Comparison of ENCODE assay signal across 32 mouse cellular contexts in genomic region chr5:77011082-77011481, GRCm38 (mm10). TPM values are rescaled to one million over a fixed set of nuclear protein-coding genes. Genes with fewer than 3 reads are reported as not detected.
A peak's percentile ranks its signal among the peaks of the same experiment; 100 is the strongest.
DNase-seq lines count a peak whose midpoint lies in the region; ATAC-seq lines count a peak whose summit lies in the region.
"Had no signal": no experiment of that assay in that cellular context is flagged by ENCODE, and none has a peak within 500 bp of the region (broad histone marks: within the 10 kb centered on the region; RNA-seq: fewer than 3 reads in every experiment).

No protein-coding gene starts in this region.

- ATAC-seq in midbrain, embryonic 11.5 days (ENCODE audit: low FRiP score): no peak
- ATAC-seq in midbrain, embryonic 16.5 days: no peak
- ATAC-seq in liver, embryonic 13.5 days (ENCODE audit: low read depth): peak; percentile 68
- peak; percentile 55 for ATAC-seq in liver, embryonic 16.5 days (ENCODE audit: low read depth)
- peak; percentile 65 for ATAC-seq in megakaryocyte-erythroid progenitor cell, adult 5-6 weeks (replicated peaks; ENCODE audit: low FRiP score, low TSS enrichment, poor library complexity, severe bottlenecking)
- ATAC-seq: forebrain, embryonic 13.5 days; forebrain, embryonic 16.5 days; hindbrain, embryonic 16.5 days had no signal

- intact Hi-C loops in gastrocnemius, postnatal 14 days (cut with DNase I; ENCODE audit: low total_unique reads): no loop called here

- no peaks in the 10 kb centered on the region for H3K36me3 ChIP-seq in midbrain, embryonic 11.5 days (ENCODE audit: control insufficient read depth, insufficient read depth, low read length)
- H3K36me3 ChIP-seq in midbrain, embryonic 16.5 days (ENCODE audit: control insufficient read depth, insufficient read depth, low read length): no peaks in the 10 kb centered on the region
- no peaks in the 10 kb centered on the region for H3K36me3 ChIP-seq in liver, embryonic 13.5 days
- no peaks in the 10 kb centered on the region for H3K36me3 ChIP-seq in liver, embryonic 16.5 days (ENCODE audit: control insufficient read depth, insufficient read depth)
- H3K36me3 ChIP-seq: forebrain, embryonic 10.5 days; G1E; heart, embryonic 12.5 days; heart, embryonic 15.5 days; hindbrain, embryonic 10.5 days; hindbrain, embryonic 13.5 days had no signal

- no peak overlapping the region for H3K27ac ChIP-seq in midbrain, embryonic 11.5 days (ENCODE audit: low read depth, low read length)
- no peak overlapping the region for H3K27ac ChIP-seq in midbrain, embryonic 16.5 days (ENCODE audit: low read length)
- H3K27ac ChIP-seq in liver, embryonic 13.5 days: peak overlapping the region; percentile 34
- 0 out of 2 replicates have a peak overlapping the region, but pooled peaks have one; percentile 37 for H3K27ac ChIP-seq in liver, embryonic 16.5 days (ENCODE audit: low read length)
- H3K27ac ChIP-seq: forebrain, embryonic 10.5 days; forebrain, embryonic 13.5 days; gastrocnemius, adult 2 months; heart, embryonic 15.5 days; hindbrain, embryonic 10.5 days; hindbrain, embryonic 13.5 days had no signal

- no peaks in the 10 kb centered on the region for H3K27me3 ChIP-seq in midbrain, embryonic 11.5 days (ENCODE audit: control insufficient read depth, insufficient read depth, low read length)
- H3K27me3 ChIP-seq in midbrain, embryonic 16.5 days (ENCODE audit: control insufficient read depth, insufficient read depth, low read depth, low read length): no peaks in the 10 kb centered on the region
- no peaks in the 10 kb centered on the region for H3K27me3 ChIP-seq in liver, embryonic 13.5 days
- no peaks in the 10 kb centered on the region for H3K27me3 ChIP-seq in liver, embryonic 16.5 days (ENCODE audit: control insufficient read depth, insufficient read depth, low read depth, low read length)
- H3K27me3 ChIP-seq: CH12.LX; heart, embryonic 12.5 days; hindbrain, embryonic 13.5 days had no signal

- H3K4me2 ChIP-seq in midbrain, embryonic 11.5 days: no peak overlapping the region
- H3K4me2 ChIP-seq in midbrain, embryonic 16.5 days (ENCODE audit: low read length): no peak overlapping the region
- H3K4me2 ChIP-seq in liver, embryonic 13.5 days: no peak overlapping the region
- H3K4me2 ChIP-seq in liver, embryonic 16.5 days (ENCODE audit: low read depth, low read length): no peak overlapping the region
- H3K4me2 ChIP-seq: forebrain, embryonic 13.5 days; heart, embryonic 12.5 days; heart, embryonic 15.5 days; hindbrain, embryonic 13.5 days had no signal

- WGBS in midbrain, embryonic 11.5 days: 69% methylated on average over 3 of the region's 3 CpGs
- 66% methylated on average over 3 of the region's 3 CpGs for WGBS in midbrain, embryonic 16.5 days
- 28% methylated on average over 3 of the region's 3 CpGs for WGBS in liver, embryonic 13.5 days (ENCODE audit: insufficient replicate concordance)
- 31% methylated on average over 3 of the region's 3 CpGs for WGBS in liver, embryonic 16.5 days (ENCODE audit: insufficient replicate concordance)

- peak; percentile 0 for DNase-seq in midbrain, embryonic 11.5 days (ENCODE audit: low spot score, missing footprints)
- no peak for DNase-seq in liver, embryonic 13.5 days
- no peak for DNase-seq in cerebellum, adult 11 months
- DNase-seq in kidney, postnatal 14 days: no peak
- DNase-seq in gastrocnemius, postnatal 14 days: no peak
- DNase-seq: adrenal gland, adult 2 months; adrenal gland, postnatal 14 days; B cell, adult 2 months; cerebellum, adult 18-20 months; cerebellum, adult 9-10 months; cerebellum, postnatal 14 days; gastrocnemius, adult 2 months; gastrocnemius, postnatal 25 days; heart, adult 18-20 months; heart, postnatal 10 days; heart, postnatal 36 days had no signal

- H3K9me3 ChIP-seq in midbrain, embryonic 11.5 days (ENCODE audit: control insufficient read depth, low read length): no peaks in the 10 kb centered on the region
- no peaks in the 10 kb centered on the region for H3K9me3 ChIP-seq in midbrain, embryonic 16.5 days (replicated peaks; ENCODE audit: control insufficient read depth, low read length, poor library complexity, severe bottlenecking)
- no peaks in the 10 kb centered on the region for H3K9me3 ChIP-seq in liver, embryonic 13.5 days (replicated peaks)
- H3K9me3 ChIP-seq in liver, embryonic 16.5 days (replicated peaks; ENCODE audit: control insufficient read depth, low read length): no peaks in the 10 kb centered on the region
- H3K9me3 ChIP-seq: forebrain, embryonic 10.5 days; forebrain, embryonic 13.5 days; G1E; heart, embryonic 12.5 days; heart, embryonic 15.5 days; hindbrain, embryonic 10.5 days; hindbrain, embryonic 13.5 days had no signal

- H3K4me3 ChIP-seq in midbrain, embryonic 11.5 days (ENCODE audit: low read depth, low read length): no peak overlapping the region
- H3K4me3 ChIP-seq in midbrain, embryonic 16.5 days (ENCODE audit: low read depth, low read length): no peak overlapping the region
- H3K4me3 ChIP-seq in liver, embryonic 13.5 days (replicated peaks): no peak overlapping the region
- H3K4me3 ChIP-seq in liver, embryonic 16.5 days (ENCODE audit: low read depth, low read length): no peak overlapping the region
- H3K4me3 ChIP-seq: forebrain, embryonic 10.5 days; forebrain, embryonic 13.5 days; gastrocnemius, adult 2 months; heart, embryonic 12.5 days; heart, embryonic 15.5 days; hindbrain, embryonic 10.5 days; hindbrain, embryonic 13.5 days had no signal

- H3K4me1 ChIP-seq in midbrain, embryonic 11.5 days (ENCODE audit: control insufficient read depth, insufficient read depth, low read length): no peaks in the 10 kb centered on the region
- no peaks in the 10 kb centered on the region for H3K4me1 ChIP-seq in midbrain, embryonic 16.5 days (ENCODE audit: control insufficient read depth, insufficient read depth, low read length)
- peaks cover 38% of the 10 kb centered on the region for H3K4me1 ChIP-seq in liver, embryonic 13.5 days (replicated peaks)
- peaks cover 10% of the 10 kb centered on the region for H3K4me1 ChIP-seq in liver, embryonic 16.5 days (ENCODE audit: control insufficient read depth, low read depth, low read length)

- H3K9ac ChIP-seq in midbrain, embryonic 11.5 days (ENCODE audit: low read length): no peak overlapping the region
- no peak overlapping the region for H3K9ac ChIP-seq in midbrain, embryonic 16.5 days (ENCODE audit: low read depth, low read length)
- no peak overlapping the region for H3K9ac ChIP-seq in liver, embryonic 13.5 days
- no peak overlapping the region for H3K9ac ChIP-seq in liver, embryonic 16.5 days (ENCODE audit: low read depth, low read length)
- H3K9ac ChIP-seq: forebrain, embryonic 13.5 days; heart, embryonic 12.5 days; heart, embryonic 15.5 days; hindbrain, embryonic 13.5 days had no signal

RNA-seq across cellular contexts. Expression of gene Thegl, which starts 4.7 kb away (rescaled TPM):
- not detected in 2 replicates for polyA plus RNA-seq in midbrain, embryonic 11.5 days (2014; fragmentation: Nextera tagmentation; extraction: Ambion mirVana)
- polyA plus RNA-seq in midbrain, embryonic 16.5 days (2015; fragmentation: Nextera tagmentation; extraction: Ambion mirVana): 0.85 and 0.89 TPM in 2 replicates
- polyA plus RNA-seq in liver, embryonic 13.5 days (2015; fragmentation: Nextera tagmentation; extraction: Ambion mirVana): 0.38 and 0.40 TPM in 2 replicates
- polyA plus RNA-seq in liver, embryonic 16.5 days (2015; fragmentation: Nextera tagmentation; extraction: Ambion mirVana): 0.22 and 0.43 TPM in 2 replicates
- 1.0 TPM in 1 of 2 replicates, not detected in the other for total RNA-seq in megakaryocyte-erythroid progenitor cell, adult 5-6 weeks (2014; fragmentation: Nextera tagmentation)
- 0.53 and 1.6 TPM in 2 replicates for total RNA-seq in megakaryocyte-erythroid progenitor cell, adult 5-6 weeks (2017)
- total RNA-seq in gastrocnemius, postnatal 14 days (2021): not detected
- total RNA-seq: adrenal gland, adult 2 months; adrenal gland, postnatal 14 days; CH12.LX; G1E; gastrocnemius, adult 2 months; gastrocnemius, postnatal 25 days; heart, adult 18-20 months; heart, postnatal 10 days; heart, postnatal 36 days had no signal
- polyA plus RNA-seq: adrenal gland, adult 2 months; heart, embryonic 12.5 days; heart, embryonic 15.5 days had no signal

RNA-seq across cellular contexts. Expression of gene Arl9, which starts 7.2 kb away (rescaled TPM):
- polyA plus RNA-seq in midbrain, embryonic 11.5 days (2014; fragmentation: Nextera tagmentation; extraction: Ambion mirVana): 0.37 TPM in 1 of 2 replicates, not detected in the other
- polyA plus RNA-seq in midbrain, embryonic 16.5 days (2015; fragmentation: Nextera tagmentation; extraction: Ambion mirVana): 0.44 TPM in 1 of 2 replicates, not detected in the other
- polyA plus RNA-seq in liver, embryonic 13.5 days (2015; fragmentation: Nextera tagmentation; extraction: Ambion mirVana): 0.32 TPM in 1 of 2 replicates, not detected in the other
- polyA plus RNA-seq in liver, embryonic 16.5 days (2015; fragmentation: Nextera tagmentation; extraction: Ambion mirVana): 0.18 and 0.19 TPM in 2 replicates
- total RNA-seq in megakaryocyte-erythroid progenitor cell, adult 5-6 weeks (2014; fragmentation: Nextera tagmentation): 4.7 TPM in 1 of 2 replicates, not detected in the other
- not detected in 2 replicates for total RNA-seq in megakaryocyte-erythroid progenitor cell, adult 5-6 weeks (2017)
- not detected for total RNA-seq in gastrocnemius, postnatal 14 days (2021)
- total RNA-seq: adrenal gland, adult 2 months; adrenal gland, postnatal 14 days; adrenal gland, postnatal 4 days; G1E; gastrocnemius, adult 2 months; gastrocnemius, postnatal 25 days; heart, adult 18-20 months; heart, postnatal 10 days; heart, postnatal 36 days had no signal
- polyA plus RNA-seq: adrenal gland, adult 2 months; embryonic facial prominence, embryonic 11.5 days; embryonic facial prominence, embryonic 14.5 days; forebrain, embryonic 10.5 days; forebrain, embryonic 13.5 days; forebrain, embryonic 16.5 days; G1E; heart, embryonic 12.5 days; heart, embryonic 15.5 days; hindbrain, embryonic 10.5 days; hindbrain, embryonic 16.5 days had no signal

RNA-seq across cellular contexts. Expression of gene Srp72, which starts 36.6 kb away (rescaled TPM):
- polyA plus RNA-seq in midbrain, embryonic 11.5 days (2014; fragmentation: Nextera tagmentation; extraction: Ambion mirVana): 71.9 and 74.5 TPM in 2 replicates
- 91.4 and 92.4 TPM in 2 replicates for polyA plus RNA-seq in midbrain, embryonic 16.5 days (2015; fragmentation: Nextera tagmentation; extraction: Ambion mirVana)
- 54.6 and 55.9 TPM in 2 replicates for polyA plus RNA-seq in liver, embryonic 13.5 days (2015; fragmentation: Nextera tagmentation; extraction: Ambion mirVana)
- polyA plus RNA-seq in liver, embryonic 16.5 days (2015; fragmentation: Nextera tagmentation; extraction: Ambion mirVana): 43.9 and 44.3 TPM in 2 replicates
- 143 and 165 TPM in 2 replicates for total RNA-seq in megakaryocyte-erythroid progenitor cell, adult 5-6 weeks (2014; fragmentation: Nextera tagmentation)
- total RNA-seq in megakaryocyte-erythroid progenitor cell, adult 5-6 weeks (2017): 199 and 258 TPM in 2 replicates
- 10 to 100 TPM; 57.7 to 63.8 TPM for total RNA-seq in gastrocnemius, postnatal 14 days (2021)

RNA-seq across cellular contexts. Expression of gene Ppat, which starts 59.7 kb away (rescaled TPM):
- polyA plus RNA-seq in midbrain, embryonic 11.5 days (2014; fragmentation: Nextera tagmentation; extraction: Ambion mirVana): 39.5 and 39.6 TPM in 2 replicates
- polyA plus RNA-seq in midbrain, embryonic 16.5 days (2015; fragmentation: Nextera tagmentation; extraction: Ambion mirVana): 9.7 and 10.4 TPM in 2 replicates
- polyA plus RNA-seq in liver, embryonic 13.5 days (2015; fragmentation: Nextera tagmentation; extraction: Ambion mirVana): 38.5 and 45.7 TPM in 2 replicates
- polyA plus RNA-seq in liver, embryonic 16.5 days (2015; fragmentation: Nextera tagmentation; extraction: Ambion mirVana): 18.0 and 20.1 TPM in 2 replicates
- 63.2 and 82.8 TPM in 2 replicates for total RNA-seq in megakaryocyte-erythroid progenitor cell, adult 5-6 weeks (2014; fragmentation: Nextera tagmentation)
- 121 and 133 TPM in 2 replicates for total RNA-seq in megakaryocyte-erythroid progenitor cell, adult 5-6 weeks (2017)
- 10 to 100 TPM; 22.0 to 29.8 TPM for total RNA-seq in gastrocnemius, postnatal 14 days (2021)

RNA-seq across cellular contexts. Expression of gene Paics, which starts 60.0 kb away (rescaled TPM):
- 417 and 427 TPM in 2 replicates for polyA plus RNA-seq in midbrain, embryonic 11.5 days (2014; fragmentation: Nextera tagmentation; extraction: Ambion mirVana)
- 150 and 163 TPM in 2 replicates for polyA plus RNA-seq in midbrain, embryonic 16.5 days (2015; fragmentation: Nextera tagmentation; extraction: Ambion mirVana)
- 216 and 252 TPM in 2 replicates for polyA plus RNA-seq in liver, embryonic 13.5 days (2015; fragmentation: Nextera tagmentation; extraction: Ambion mirVana)
- polyA plus RNA-seq in liver, embryonic 16.5 days (2015; fragmentation: Nextera tagmentation; extraction: Ambion mirVana): 139 and 155 TPM in 2 replicates
- total RNA-seq in megakaryocyte-erythroid progenitor cell, adult 5-6 weeks (2014; fragmentation: Nextera tagmentation): 238 and 301 TPM in 2 replicates
- 403 and 467 TPM in 2 replicates for total RNA-seq in megakaryocyte-erythroid progenitor cell, adult 5-6 weeks (2017)
- total RNA-seq in gastrocnemius, postnatal 14 days (2021): 100 to 1,000 TPM; 129 to 152 TPM

Comparison
In these comparisons a context has a peak if more than half of its experiments do, and no peak if none do; other contexts are left out.
1. ATAC-seq: peak in liver, embryonic 13.5 days (single experiment), liver, embryonic 16.5 days (single experiment) and megakaryocyte-erythroid progenitor cell, adult 5-6 weeks (single experiment); none in midbrain, embryonic 11.5 days (single experiment) and midbrain, embryonic 16.5 days (single experiment).
2. H3K27ac ChIP-seq: peak in liver, embryonic 13.5 days (single experiment) and liver, embryonic 16.5 days (single experiment); none in midbrain, embryonic 11.5 days (single experiment) and midbrain, embryonic 16.5 days (single experiment).